Mouse (Mus musculus) midbrain, embryonic 11.5 days (tissue): ENCODE data around the gene Serpine1. TPM values are rescaled to one million over a fixed set of nuclear protein-coding genes. Genes with fewer than 3 reads are reported as not detected.

Experiments used
- ATAC-seq: fragments of 200-750 bp; cut with Nextera tagmentation; 2 replicates; pipeline ENCODE4 v1.8.0; 2017; ENCODE audit warnings: moderate TSS enrichment, moderate library complexity; ENCODE audit not compliant: low FRiP score
- DNase-seq: peaks from one replicate; pipeline ENCODE4 v3.0.0; 2015; ENCODE audit warnings: low spot score; ENCODE audit errors: missing footprints
- H3K27ac ChIP-seq: fragments of 300-500 bp; sonication (generic); 2 replicates; pipeline ENCODE4 v1.5.1; 2014; ENCODE audit warnings: low read depth, low read length
- H3K27me3 ChIP-seq: fragments of 300-500 bp; sonication (generic); 2 replicates; pipeline ENCODE4 v1.6.1; 2014; ENCODE audit warnings: mild to moderate bottlenecking, low read length, moderate library complexity, mixed read lengths; ENCODE audit not compliant: control insufficient read depth, insufficient read depth
- H3K36me3 ChIP-seq: fragments of 300-500 bp; sonication (generic); 2 replicates; pipeline ENCODE4 v1.6.1; 2014; ENCODE audit warnings: mild to moderate bottlenecking, low read length, moderate library complexity, mixed read lengths; ENCODE audit not compliant: control insufficient read depth, insufficient read depth
- H3K4me1 ChIP-seq: fragments of 300-500 bp; sonication (generic); 2 replicates; pipeline ENCODE4 v1.6.1; 2014; ENCODE audit warnings: low read length; ENCODE audit not compliant: control insufficient read depth, insufficient read depth
- H3K4me2 ChIP-seq: fragments of 300-500 bp; sonication (generic); 2 replicates; pipeline ENCODE4 v1.6.1; 2014; ENCODE audit warnings: mild to moderate bottlenecking, moderate library complexity
- H3K4me3 ChIP-seq: fragments of 300-500 bp; sonication (generic); 2 replicates; pipeline ENCODE4 v1.5.1; 2014; ENCODE audit warnings: low read depth, low read length
- H3K9ac ChIP-seq: fragments of 300-500 bp; sonication (generic); 2 replicates; pipeline ENCODE4 v1.6.1; 2014; ENCODE audit warnings: low read length
- H3K9me3 ChIP-seq: fragments of 300-500 bp; sonication (generic); 2 replicates; pipeline ENCODE4 v1.6.1; 2016; ENCODE audit warnings: low read length; ENCODE audit not compliant: control insufficient read depth
- WGBS: fragments of 180-500 bp; shearing (Covaris S2); extraction: QIAGEN DNeasy Blood & Tissue Kit; methylation state at CpG from one replicate; pipeline ENCODE4 v1.1.7; 2014; 5-methylcytosine and 5-hydroxymethylcytosine counted together
- polyA plus RNA-seq: library from polyadenylated mRNA; unstranded; fragments of >200 nt; fragmentation: Nextera tagmentation; extraction: Ambion mirVana; gene quantifications from 2 replicates; pipeline ENCODE4 v1.2.1, GENCODE M21; 2014

Gene Serpine1
- polyA plus RNA-seq, 1 experiment from 2014 or later, result not detected

DNA sequence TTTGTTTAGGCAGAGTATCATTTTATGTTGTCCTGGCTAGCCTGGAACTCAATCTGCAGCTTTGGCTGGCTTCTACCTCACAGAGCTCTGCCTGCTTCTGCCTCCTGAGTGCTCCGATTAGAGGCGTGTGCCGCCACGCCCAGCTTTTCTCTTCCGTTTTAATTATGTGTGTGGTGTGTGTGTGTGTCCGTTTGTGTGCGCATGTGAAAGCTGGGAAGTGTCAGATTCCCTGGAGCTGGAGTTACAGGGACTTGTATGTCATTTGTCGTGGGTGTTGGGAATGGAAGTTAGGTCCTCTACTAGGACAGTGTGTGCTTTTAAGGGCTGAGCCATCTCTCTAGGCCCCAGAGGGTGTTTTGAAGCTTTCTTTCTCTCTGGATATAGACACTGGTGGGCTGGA lies 1.1 kb upstream of the Serpine1 start:
- no peak overlapping the region for H3K4me2 ChIP-seq
- no peaks in the 10 kb centered on the region for H3K27me3 ChIP-seq
- H3K4me1 ChIP-seq, result peaks cover 3% of the 10 kb centered on the region; the same call in 1 of the 2 replicates
- WGBS, result 93% methylated on average over 8 of the region's 8 CpGs
- no peak overlapping the region for H3K9ac ChIP-seq
- ATAC-seq (no peak), DNase-seq (no peak)
- no peaks in the 10 kb centered on the region for H3K9me3 ChIP-seq
- H3K4me3 ChIP-seq, result no peak overlapping the region
- no peak overlapping the region for H3K27ac ChIP-seq
- no peaks in the 10 kb centered on the region for H3K36me3 ChIP-seq

GRCm38 (mm10) chr5:137070881-137071605 lies 1.0 kb downstream of the Serpine1 start:
- peaks cover 3% of the 10 kb centered on the region; the same call in 1 of the 2 replicates for H3K4me1 ChIP-seq
- DNase-seq (no peak), ATAC-seq (no peak)
- H3K4me2 ChIP-seq, result no peak overlapping the region
- no peak overlapping the region for H3K4me3 ChIP-seq
- no peaks in the 10 kb centered on the region for H3K36me3 ChIP-seq
- no peaks in the 10 kb centered on the region for H3K27me3 ChIP-seq
- no peaks in the 10 kb centered on the region for H3K9me3 ChIP-seq
- WGBS, result 89% methylated on average over 19 of the region's 19 CpGs
- no peak overlapping the region for H3K9ac ChIP-seq
- no peak overlapping the region for H3K27ac ChIP-seq

DNA sequence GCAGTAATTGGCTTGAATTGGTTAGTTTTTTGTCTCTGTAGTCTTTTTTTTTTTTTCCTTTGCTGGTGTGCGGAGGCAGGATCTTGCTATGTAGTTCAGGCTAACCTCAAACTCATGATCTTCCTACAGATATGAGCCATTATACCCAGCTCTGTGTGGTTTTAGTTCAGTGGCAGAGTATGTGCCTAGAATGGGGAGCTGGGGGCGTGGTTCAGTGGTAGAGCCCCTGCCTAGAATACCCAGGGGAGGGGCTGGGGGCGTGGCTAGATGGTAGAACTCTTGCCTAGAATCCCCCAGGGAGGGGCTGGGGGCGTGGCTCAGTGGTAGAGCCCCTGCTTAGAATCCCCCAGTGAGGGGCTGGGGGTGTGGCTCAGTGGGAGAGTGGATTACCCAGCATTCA lies 3.4 kb downstream of the Serpine1 start:
- no peak overlapping the region for H3K27ac ChIP-seq
- H3K9me3 ChIP-seq, result no peaks in the 10 kb centered on the region
- no peaks in the 10 kb centered on the region for H3K27me3 ChIP-seq
- no peak overlapping the region for H3K9ac ChIP-seq
- H3K4me1 ChIP-seq, result no peaks in the 10 kb centered on the region
- H3K36me3 ChIP-seq, result no peaks in the 10 kb centered on the region
- H3K4me3 ChIP-seq, result no peak overlapping the region
- WGBS, result 82% methylated on average over 4 of the region's 4 CpGs
- ATAC-seq (no peak), DNase-seq (no peak)
- no peak overlapping the region for H3K4me2 ChIP-seq

DNA sequence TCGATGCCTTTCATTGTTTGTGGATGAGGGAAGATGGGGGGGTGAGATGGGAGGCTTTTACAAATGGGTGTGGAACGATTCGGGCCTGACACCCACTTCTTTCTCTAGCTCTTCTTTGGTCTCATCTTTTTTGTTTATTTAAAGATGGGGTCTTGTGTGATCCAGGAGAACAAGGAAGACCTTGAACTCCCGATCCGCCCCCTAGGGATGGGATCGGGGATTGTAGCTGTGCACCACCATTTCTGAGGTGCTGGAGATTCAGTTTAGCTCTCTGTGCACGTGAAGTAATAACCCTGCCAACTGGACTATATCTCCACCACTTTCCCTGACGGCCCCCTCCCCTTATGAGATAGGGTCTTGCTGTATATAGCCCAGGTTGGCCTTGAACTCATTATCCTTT lies 6.1 kb downstream of the Serpine1 start:
- Histone ChIP-seq H3K27me3 (no peaks in the 10 kb centered on the region), H3K36me3 (no peaks in the 10 kb centered on the region), H3K27ac (no peak overlapping the region), H3K4me3 (no peak overlapping the region), H3K4me1 (no peaks in the 10 kb centered on the region), H3K9me3 (no peaks in the 10 kb centered on the region), H3K9ac (no peak overlapping the region), H3K4me2 (no peak overlapping the region)
- no peak for ATAC-seq
- no peak for DNase-seq
- WGBS, result 78% methylated on average over 8 of the region's 8 CpGs

DNA sequence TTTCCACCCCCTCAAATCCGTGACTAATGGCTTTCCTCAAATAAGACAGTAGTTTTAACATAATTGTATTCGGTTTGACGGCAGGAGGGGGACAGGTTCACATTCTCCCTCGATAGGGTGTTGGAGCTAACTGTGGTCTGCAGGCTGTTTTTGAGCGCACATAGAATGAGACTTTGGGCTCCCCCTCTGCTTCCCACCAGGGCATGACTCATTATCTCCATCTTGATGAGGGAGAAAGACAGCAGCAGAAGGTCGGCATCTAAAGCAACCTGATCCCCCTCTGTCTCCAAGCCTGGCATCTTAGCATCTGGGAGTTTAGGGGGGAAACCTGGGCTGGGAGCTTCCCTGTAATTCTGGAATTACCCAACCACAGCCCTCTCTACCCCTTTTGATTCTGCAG lies 6.6 kb downstream of the Serpine1 start:
- Histone ChIP-seq H3K9ac (no peak overlapping the region), H3K4me2 (no peak overlapping the region), H3K4me3 (no peak overlapping the region), H3K27me3 (no peaks in the 10 kb centered on the region), H3K4me1 (no peaks in the 10 kb centered on the region), H3K27ac (no peak overlapping the region), H3K9me3 (no peaks in the 10 kb centered on the region), H3K36me3 (no peaks in the 10 kb centered on the region)
- 75% methylated on average over 6 of the region's 6 CpGs for WGBS
- DNase-seq, result no peak
- no peak for ATAC-seq

GRCm38 (mm10) chr5:137062601-137063000 lies 9.5 kb downstream of the Serpine1 start:
- no peak for DNase-seq
- Histone ChIP-seq H3K36me3 (no peaks in the 10 kb centered on the region), H3K4me3 (no peak overlapping the region), H3K27me3 (no peaks in the 10 kb centered on the region), H3K27ac (no peak overlapping the region), H3K4me1 (no peaks in the 10 kb centered on the region), H3K9ac (no peak overlapping the region), H3K4me2 (no peak overlapping the region), H3K9me3 (no peaks in the 10 kb centered on the region)
- WGBS, result 93% methylated on average over 5 of the region's 5 CpGs
- no peak for ATAC-seq

DNA sequence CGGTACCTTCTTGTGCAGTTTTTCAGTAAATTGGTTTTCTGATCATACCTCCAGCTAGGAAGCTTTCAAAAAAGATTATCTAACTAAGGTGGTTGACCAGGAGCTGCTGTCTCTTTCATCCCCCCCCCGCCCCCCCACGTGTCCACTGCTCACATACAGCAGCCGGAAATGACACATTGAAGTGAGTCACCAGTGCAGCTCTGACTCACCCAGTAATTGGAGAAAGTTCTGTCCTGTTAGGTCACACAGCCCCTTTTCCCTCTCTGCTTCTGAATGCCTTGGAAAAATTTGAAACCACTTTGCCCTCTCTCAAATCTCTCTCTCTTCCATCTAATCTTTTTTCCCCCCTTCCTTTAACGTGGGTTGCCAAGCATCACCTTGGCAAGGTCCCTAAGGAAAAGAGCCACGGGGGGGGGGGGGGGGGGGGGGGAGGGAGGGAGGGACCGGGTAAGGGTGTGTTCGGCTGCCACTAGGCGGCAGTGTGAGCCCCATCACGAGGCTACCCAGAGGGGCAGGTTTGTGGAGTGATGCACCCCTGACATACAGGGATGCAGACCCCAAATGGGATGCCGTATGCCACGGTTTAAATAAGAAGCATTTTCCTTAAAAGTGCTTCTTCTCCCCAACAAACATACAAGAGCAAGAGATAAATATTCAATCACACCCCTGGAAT lies 10.1 kb downstream of the Serpine1 start:
- Histone ChIP-seq H3K9me3 (no peaks in the 10 kb centered on the region), H3K4me1 (no peaks in the 10 kb centered on the region), H3K36me3 (no peaks in the 10 kb centered on the region), H3K4me3 (no peak overlapping the region), H3K9ac (no peak overlapping the region), H3K27ac (no peak overlapping the region), H3K4me2 (no peak overlapping the region), H3K27me3 (no peaks in the 10 kb centered on the region)
- 30% methylated on average over 11 of the region's 12 CpGs for WGBS
- no peak for DNase-seq
- ATAC-seq, result no peak

DNA sequence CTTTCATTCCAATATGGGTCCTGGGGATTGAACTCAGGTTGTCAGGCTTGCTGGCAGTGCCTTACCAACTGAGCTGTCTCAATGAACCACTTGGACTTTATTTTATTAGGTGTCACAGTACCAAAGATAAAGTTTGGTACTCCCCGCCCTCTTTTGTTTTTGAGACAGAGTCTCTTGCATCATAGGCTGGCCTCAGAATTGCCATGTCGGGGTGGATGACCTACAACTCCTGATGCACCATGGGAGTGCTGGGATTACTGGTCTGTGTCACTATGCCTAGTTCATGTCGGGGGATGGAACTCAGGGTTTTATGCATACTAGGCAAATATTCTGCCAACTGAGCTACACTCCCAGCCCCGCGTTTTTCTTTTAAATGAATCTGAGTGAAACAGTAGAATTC lies 17.2 kb downstream of the Serpine1 start:
- Histone ChIP-seq H3K4me1 (no peaks in the 10 kb centered on the region), H3K9ac (no peak overlapping the region), H3K27ac (no peak overlapping the region), H3K9me3 (no peaks in the 10 kb centered on the region), H3K36me3 (no peaks in the 10 kb centered on the region), H3K4me3 (no peak overlapping the region), H3K4me2 (no peak overlapping the region), H3K27me3 (no peaks in the 10 kb centered on the region)
- 88% methylated on average over 5 of the region's 5 CpGs for WGBS
- no peak for ATAC-seq
- DNase-seq, result no peak

DNA sequence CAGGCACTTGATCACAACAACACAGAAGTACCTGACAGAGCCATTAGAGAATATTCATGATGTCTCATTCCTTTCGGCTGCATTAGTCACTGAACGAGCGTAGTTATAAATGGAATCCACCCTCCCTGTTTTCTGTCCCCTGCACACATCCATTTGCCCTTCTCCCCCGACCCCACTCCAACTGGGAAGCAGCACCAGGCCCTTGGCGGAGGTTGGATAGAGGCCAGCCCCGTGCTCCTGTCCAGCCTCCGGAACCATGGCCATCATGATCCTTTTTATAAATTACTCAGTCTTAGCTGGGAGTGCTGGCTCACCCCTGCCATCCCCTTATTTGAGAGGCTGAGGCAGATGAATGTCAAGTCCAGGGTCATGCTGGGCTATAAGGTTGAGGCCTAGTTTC lies 17.8 kb downstream of the Serpine1 start:
- H3K9me3 ChIP-seq, result no peaks in the 10 kb centered on the region
- no peak overlapping the region for H3K4me3 ChIP-seq
- H3K27me3 ChIP-seq, result no peaks in the 10 kb centered on the region
- 89% methylated on average over 7 of the region's 7 CpGs for WGBS
- no peaks in the 10 kb centered on the region for H3K4me1 ChIP-seq
- no peak overlapping the region for H3K27ac ChIP-seq
- no peak overlapping the region for H3K9ac ChIP-seq
- no peaks in the 10 kb centered on the region for H3K36me3 ChIP-seq
- no peak overlapping the region for H3K4me2 ChIP-seq
- no peak for DNase-seq
- ATAC-seq, result no peak
